Mouse (Mus musculus) heart, postnatal 0 days (tissue): Measurements from ENCODE around the gene Mplkip. TPM values are rescaled to one million over a fixed set of nuclear protein-coding genes. Genes with fewer than 3 reads are reported as not detected.

Experiments
- ATAC-seq: fragments of 200-750 bp; cut with Nextera tagmentation; 2 replicates; pipeline ENCODE4 v1.8.0; 2017; ENCODE audit warnings: low read depth, moderate number of reproducible peaks, moderate library complexity; ENCODE audit not compliant: insufficient read depth
- DNase-seq: peaks from one replicate; pipeline ENCODE4 v3.0.0-alpha.2; 2016; ENCODE audit warnings: low spot score
- H3K27ac ChIP-seq: fragments of 300-500 bp; sonication (generic); 2 replicates; pipeline ENCODE4 v1.5.1; 2014; ENCODE audit warnings: low read depth, mild to moderate bottlenecking
- H3K27me3 ChIP-seq: fragments of 300-500 bp; sonication (generic); 2 replicates; pipeline ENCODE4 v1.6.1; 2014; ENCODE audit warnings: low read length, mixed read lengths; ENCODE audit not compliant: control insufficient read depth, insufficient read depth
- H3K36me3 ChIP-seq: fragments of 300-500 bp; sonication (generic); replicated peaks from 2 replicates; pipeline ENCODE4 v1.6.1; 2014; ENCODE audit warnings: low read length, mixed read lengths; ENCODE audit not compliant: control insufficient read depth, insufficient read depth
- H3K4me1 ChIP-seq: fragments of 300-500 bp; sonication (generic); 2 replicates; pipeline ENCODE4 v1.6.1; 2014; ENCODE audit warnings: antibody characterized with exemption; ENCODE audit not compliant: control insufficient read depth, insufficient read depth
- H3K4me2 ChIP-seq: fragments of 300-500 bp; sonication (generic); 2 replicates; pipeline ENCODE4 v1.6.1; 2014; ENCODE audit warnings: low read depth, mild to moderate bottlenecking, low read length, moderate library complexity
- H3K4me3 ChIP-seq: fragments of 300-500 bp; sonication (generic); 2 replicates; pipeline ENCODE4 v1.5.1; 2014; ENCODE audit warnings: low read depth, low read length
- H3K9ac ChIP-seq: fragments of 300-500 bp; sonication (generic); replicated peaks from 2 replicates; pipeline ENCODE4 v1.6.1; 2014; ENCODE audit warnings: low read depth, low read length, mixed read lengths
- H3K9me3 ChIP-seq: fragments of 300-500 bp; sonication (generic); replicated peaks from 2 replicates; pipeline ENCODE4 v1.6.1; 2016; ENCODE audit warnings: low read length; ENCODE audit not compliant: control insufficient read depth
- CTCF ChIP-seq: IDR thresholded peaks from 2 replicates; pipeline ENCODE4 v1.5.1; 2016; ENCODE audit warnings: antibody characterized with exemption, control low read depth, low read depth
- EP300 ChIP-seq: IDR thresholded peaks from 2 replicates; pipeline ENCODE4 v1.6.1; 2016; ENCODE audit warnings: antibody characterized with exemption, low read depth
- WGBS: fragments of 180-500 bp; shearing (Covaris S2); extraction: QIAGEN DNeasy Blood & Tissue Kit; methylation state at CpG from one replicate; pipeline ENCODE4 v1.1.7; 2014; 5-methylcytosine and 5-hydroxymethylcytosine counted together
- polyA plus RNA-seq: library from polyadenylated mRNA; unstranded; fragments of >200 nt; fragmentation: Nextera tagmentation; extraction: Ambion mirVana; gene quantifications from 2 replicates; pipeline ENCODE4 v1.2.1, GENCODE M21; 2015
- total RNA-seq: library from RNA; depleted of rRNA; stranded (reverse); fragments of >200 nt; gene quantifications from 2 replicates; pipeline ENCODE4 v1.2.3, GENCODE M21; 2014; ENCODE audit warnings: low replicate concordance

The Mplkip gene
- total and polyA plus RNA-seq, 2 experiments from 2014 or later = 6.0 to 20.1 TPM

- Histone ChIP-seq H3K4me1 (peaks cover 10% of the 10 kb centered on the region; the same call in 1 of the 2 replicates), H3K9ac (no peak overlapping the region), H3K4me2 (no peak overlapping the region), H3K36me3 (no peaks in the 10 kb centered on the region), H3K9me3 (no peaks in the 10 kb centered on the region), H3K27ac (no peak overlapping the region), H3K4me3 (no peak overlapping the region), H3K27me3 (no peaks in the 10 kb centered on the region)
- TF ChIP-seq CTCF (no peak), EP300 (no peak)
- DNase-seq = no peak
- 76% methylated on average over 1 of the region's 1 CpGs for WGBS
- no peak for ATAC-seq
Measured at GRCm38 (mm10) chr13:17691436-17691835, 3.6 kb upstream of the Mplkip start.

- 52% methylated on average over 5 of the region's 5 CpGs for WGBS
- no peaks in the 10 kb centered on the region for H3K36me3 ChIP-seq
- no peak for TF ChIP-seq EP300
- no peak for TF ChIP-seq CTCF
- peak overlapping the region; percentile 83; the same call in 1 of the 2 replicates for H3K9ac ChIP-seq
- H3K4me2 ChIP-seq = peak overlapping the region; percentile 84
- H3K4me3 ChIP-seq = peak overlapping the region; percentile 84
- H3K4me1 ChIP-seq = peaks cover 13% of the 10 kb centered on the region; the same call in 1 of the 2 replicates
- no peak overlapping the region for H3K27ac ChIP-seq
- DNase-seq (no peak), ATAC-seq (no peak)
- no peaks in the 10 kb centered on the region for H3K9me3 ChIP-seq
- no peaks in the 10 kb centered on the region for H3K27me3 ChIP-seq
Measured at GRCm38 (mm10) chr13:17693816-17694215, 1.2 kb upstream of the Mplkip start.

GRCm38 (mm10) chr13:17694414-17694813, 578 bp upstream of the Mplkip start:
- no peaks in the 10 kb centered on the region for H3K9me3 ChIP-seq
- peak overlapping the region; percentile 84 for H3K4me3 ChIP-seq
- 0% methylated on average over 24 of the region's 25 CpGs for WGBS
- peak overlapping the region; percentile 83 for H3K9ac ChIP-seq
- peak overlapping the region; percentile 89 for H3K27ac ChIP-seq
- H3K4me1 ChIP-seq = peaks cover 13% of the 10 kb centered on the region; the same call in 1 of the 2 replicates
- no peaks in the 10 kb centered on the region for H3K27me3 ChIP-seq
- H3K4me2 ChIP-seq = peak overlapping the region; percentile 84
- TF ChIP-seq EP300 (no peak), CTCF (no peak)
- peak; percentile 57 for DNase-seq
- H3K36me3 ChIP-seq = no peaks in the 10 kb centered on the region
- ATAC-seq = peak; percentile 60

- peaks cover 6% of the 10 kb centered on the region; the same call in 1 of the 2 replicates for H3K4me1 ChIP-seq
- DNase-seq (peak; percentile 28), ATAC-seq (no peak)
- peak overlapping the region; percentile 90 for H3K9ac ChIP-seq
- H3K9me3 ChIP-seq = no peaks in the 10 kb centered on the region
- peak overlapping the region; percentile 84 for H3K4me3 ChIP-seq
- H3K27me3 ChIP-seq = no peaks in the 10 kb centered on the region
- peak overlapping the region; percentile 96 for H3K27ac ChIP-seq
- no peaks in the 10 kb centered on the region for H3K36me3 ChIP-seq
- peak overlapping the region; percentile 68 for H3K4me2 ChIP-seq
- no peak for TF ChIP-seq CTCF
- no peak for TF ChIP-seq EP300
- WGBS = 8% methylated on average over 7 of the region's 7 CpGs
Measured at GRCm38 (mm10) chr13:17695898-17696580, 1.0 kb downstream of the Mplkip start.

- Histone ChIP-seq H3K9me3 (no peaks in the 10 kb centered on the region), H3K27ac (no peak overlapping the region), H3K4me2 (no peak overlapping the region), H3K36me3 (no peaks in the 10 kb centered on the region), H3K4me3 (no peak overlapping the region), H3K9ac (no peak overlapping the region), H3K27me3 (no peaks in the 10 kb centered on the region), H3K4me1 (0 out of 2 replicates have a peak, but pooled peaks cover 2% of the 10 kb centered on the region)
- DNase-seq (no peak), ATAC-seq (no peak)
- WGBS = 85% methylated on average over 3 of the region's 3 CpGs
- TF ChIP-seq CTCF = no peak
- no peak for TF ChIP-seq EP300
Measured at GRCm38 (mm10) chr13:17700090-17700715, 5.2 kb downstream of the Mplkip start.
